Mouse (Mus musculus) frontal cortex, postnatal 25 days (tissue): Measurements from ENCODE around the gene Rgs9bp.

Source experiments
- DNase-seq, 2 experiments: peaks; one replicate each; pipeline ENCODE4 v3.0.0; 2022; ENCODE audit warnings: low spot score in 2 of 2

The Rgs9bp gene

GRCm38 (mm10) chr7:35585191-35586054, at the start of gene Rgs9bp:
Gene Rgs9bp, minus strand, starts transcription at chr7:35585582.
- no peak for DNase-seq

GRCm38 (mm10) chr7:35628496-35628895, 43.1 kb upstream of the Rgs9bp start:
- no peak for DNase-seq

DNA sequence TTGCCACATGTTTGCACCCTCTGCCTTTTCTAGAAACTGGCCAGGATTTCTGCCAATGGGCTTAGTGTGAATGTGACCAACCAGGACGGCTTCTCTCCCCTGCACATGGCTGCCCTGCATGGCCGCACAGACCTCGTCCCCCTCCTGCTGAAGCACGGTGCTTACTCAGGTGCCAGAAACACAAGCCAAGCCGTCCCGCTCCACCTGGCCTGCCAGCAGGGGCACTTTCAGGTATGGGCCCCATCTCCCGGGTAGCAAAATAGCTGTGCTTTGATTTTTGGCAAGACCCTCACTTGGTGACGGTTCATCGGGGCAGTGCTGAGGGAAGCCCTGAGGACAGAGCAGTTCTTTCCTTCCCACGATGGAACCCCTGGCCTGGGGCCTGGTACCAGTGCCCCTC, 42.0 kb upstream of the Rgs9bp start:
- DNase-seq, result no peak

- no peak for DNase-seq
Measured at GRCm38 (mm10) chr7:35626038-35626437, 40.7 kb upstream of the Rgs9bp start.

DNA sequence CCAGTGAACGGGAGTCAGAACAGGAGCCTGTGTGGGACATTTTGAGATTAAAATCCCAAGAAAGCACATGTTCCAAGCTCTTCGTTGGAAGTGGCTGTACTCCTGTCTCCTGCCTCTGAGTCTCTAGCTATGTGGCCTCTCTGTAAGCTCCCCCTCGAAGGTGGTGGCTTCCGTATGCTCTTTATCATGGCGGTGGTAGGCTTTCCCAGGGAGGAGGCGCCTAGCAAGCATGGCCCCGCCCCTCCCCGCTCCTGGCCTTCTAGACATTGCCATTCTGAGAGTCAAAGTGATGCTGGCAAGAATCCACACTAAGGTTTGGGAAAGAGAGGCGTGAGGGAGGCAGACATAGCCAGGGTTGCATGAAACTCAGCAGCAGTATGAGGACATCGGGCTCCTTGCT, 37.2 kb upstream of the Rgs9bp start:
- DNase-seq, result no peak

- DNase-seq, result no peak
Measured at GRCm38 (mm10) chr7:35617513-35617912, 32.1 kb upstream of the Rgs9bp start.

GRCm38 (mm10) chr7:35609245-35609644, 23.9 kb upstream of the Rgs9bp start:
- DNase-seq, result no peak

GRCm38 (mm10) chr7:35606816-35607215, 21.4 kb upstream of the Rgs9bp start:
- no peak for DNase-seq

DNA sequence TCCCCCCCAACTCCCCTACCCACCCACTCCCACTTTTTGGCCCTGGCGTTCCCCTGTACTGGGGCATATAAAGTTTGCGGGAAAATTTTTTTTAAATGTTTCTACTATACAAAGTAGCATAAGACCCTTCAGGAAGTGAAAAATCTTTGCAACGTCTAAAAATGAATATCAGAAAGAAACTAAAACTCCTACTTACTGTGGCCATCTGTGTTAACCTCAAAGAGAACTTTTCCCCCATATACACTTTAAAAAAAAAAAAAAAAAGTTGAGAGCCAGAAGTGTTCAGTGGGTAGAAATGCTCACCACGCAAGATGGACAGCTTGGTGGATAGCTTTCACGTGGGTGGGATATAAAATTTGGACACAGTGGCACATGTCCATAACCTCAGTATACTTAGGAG, 17.4 kb upstream of the Rgs9bp start:
- no peak for DNase-seq

GRCm38 (mm10) chr7:35601106-35601505, 15.7 kb upstream of the Rgs9bp start:
- DNase-seq, result no peak

DNA sequence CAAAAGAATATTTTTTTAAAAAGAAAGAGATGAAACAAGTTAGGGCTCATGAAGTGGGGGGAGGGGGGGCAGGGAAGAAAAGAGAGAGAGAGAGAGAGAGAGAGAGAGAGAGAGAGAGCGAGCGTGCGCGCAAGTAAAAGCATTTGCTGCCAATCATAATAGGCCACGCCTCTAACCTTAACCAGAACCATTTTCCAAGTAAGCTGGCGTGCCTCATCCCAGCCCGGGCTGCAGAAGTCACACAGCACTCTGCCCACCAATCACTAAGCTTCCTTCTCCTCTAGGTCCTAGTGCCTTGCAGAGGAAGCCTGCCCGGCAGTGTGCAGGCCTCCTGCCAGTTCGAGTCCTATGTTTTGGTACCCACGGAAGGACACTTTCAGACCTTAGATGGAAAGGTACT, 14.6 kb upstream of the Rgs9bp start:
- DNase-seq, result no peak

DNA sequence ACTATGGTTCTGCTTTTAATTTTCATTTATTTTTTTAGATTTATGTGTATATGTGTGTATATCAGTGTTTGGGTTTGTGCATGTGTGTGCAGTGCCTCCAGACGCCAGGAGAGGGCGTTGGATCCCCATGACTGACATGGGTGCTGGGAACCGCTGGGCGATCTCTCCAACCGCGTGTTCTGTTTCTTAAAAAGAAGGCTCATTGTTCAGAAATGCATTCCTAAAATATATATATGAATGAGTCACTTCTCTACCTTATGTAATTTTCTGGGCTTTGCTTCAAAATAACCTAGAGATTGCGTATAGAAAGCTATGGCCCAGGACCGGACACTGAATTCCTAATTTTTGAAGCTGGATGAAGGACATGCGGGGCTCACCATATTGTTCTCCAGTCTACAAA, 14.1 kb upstream of the Rgs9bp start:
- no peak for DNase-seq

- no peak for DNase-seq
Measured at GRCm38 (mm10) chr7:35594311-35594710, 8.9 kb upstream of the Rgs9bp start.

DNA sequence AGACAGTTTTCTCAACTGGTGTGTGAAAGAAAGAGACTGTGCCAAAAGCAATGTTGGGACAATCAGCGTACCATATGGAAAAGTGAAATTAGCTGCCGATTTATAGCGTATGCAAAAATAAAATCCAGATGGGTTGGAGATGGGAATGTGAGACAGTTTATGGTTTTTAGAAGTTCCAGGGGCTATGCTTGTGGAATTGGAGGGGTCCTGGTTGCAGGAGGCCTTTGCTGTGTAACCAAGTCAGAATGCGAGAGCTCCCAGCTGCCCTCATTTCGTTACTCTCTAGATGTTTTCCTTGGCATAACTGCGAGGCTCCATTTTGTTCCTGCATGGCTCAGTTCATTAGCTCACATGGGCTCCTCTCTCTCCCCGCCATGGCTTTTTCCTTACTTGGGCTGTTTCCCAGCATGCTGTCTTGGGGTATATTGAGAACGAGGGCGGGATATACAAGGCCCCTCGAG, 5.4 kb upstream of the Rgs9bp start:
- DNase-seq, result no peak

DNA sequence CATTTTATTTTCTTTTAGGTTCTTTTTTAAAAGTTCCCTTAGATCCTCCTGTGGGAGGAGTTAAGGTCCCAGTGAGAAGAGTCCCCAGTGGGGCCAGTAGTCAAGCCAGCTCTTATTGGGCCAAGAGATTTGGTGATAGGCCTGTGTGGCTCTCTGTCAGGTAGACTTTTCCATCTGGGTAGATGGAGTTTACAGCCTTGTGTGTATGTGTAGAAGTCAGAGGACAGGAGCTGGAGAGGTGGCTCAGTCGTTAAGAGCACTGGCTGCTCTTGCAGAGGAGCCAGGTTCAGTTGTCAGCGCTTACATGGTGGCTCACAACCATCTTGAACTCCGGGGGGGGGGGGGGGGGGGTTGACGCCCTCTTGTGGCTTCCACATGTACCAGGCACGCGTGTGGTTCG, 4.1 kb upstream of the Rgs9bp start:
- DNase-seq, result no peak

GRCm38 (mm10) chr7:35588680-35589428, 3.5 kb upstream of the Rgs9bp start:
- DNase-seq, result no peak

DNA sequence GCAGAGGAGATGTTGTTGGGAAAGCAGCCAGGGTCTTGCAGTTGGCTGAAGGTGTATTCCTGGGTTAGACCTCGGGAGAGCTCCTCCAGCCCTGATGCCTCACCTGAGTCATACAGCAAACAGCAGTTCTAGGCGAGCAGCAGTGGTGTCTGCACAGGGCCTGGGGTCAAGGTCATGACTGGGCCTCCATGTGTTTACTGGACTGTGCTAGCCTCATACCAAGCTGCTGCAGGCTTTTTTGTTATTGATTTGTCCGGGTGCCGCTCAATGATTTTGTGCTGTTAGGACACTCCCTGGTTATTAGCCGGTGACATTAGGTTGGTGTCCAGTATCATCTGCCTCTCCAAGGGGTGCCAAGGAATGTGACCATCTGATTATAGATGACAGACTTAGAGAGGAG, 2.3 kb upstream of the Rgs9bp start:
- DNase-seq, result no peak

DNA sequence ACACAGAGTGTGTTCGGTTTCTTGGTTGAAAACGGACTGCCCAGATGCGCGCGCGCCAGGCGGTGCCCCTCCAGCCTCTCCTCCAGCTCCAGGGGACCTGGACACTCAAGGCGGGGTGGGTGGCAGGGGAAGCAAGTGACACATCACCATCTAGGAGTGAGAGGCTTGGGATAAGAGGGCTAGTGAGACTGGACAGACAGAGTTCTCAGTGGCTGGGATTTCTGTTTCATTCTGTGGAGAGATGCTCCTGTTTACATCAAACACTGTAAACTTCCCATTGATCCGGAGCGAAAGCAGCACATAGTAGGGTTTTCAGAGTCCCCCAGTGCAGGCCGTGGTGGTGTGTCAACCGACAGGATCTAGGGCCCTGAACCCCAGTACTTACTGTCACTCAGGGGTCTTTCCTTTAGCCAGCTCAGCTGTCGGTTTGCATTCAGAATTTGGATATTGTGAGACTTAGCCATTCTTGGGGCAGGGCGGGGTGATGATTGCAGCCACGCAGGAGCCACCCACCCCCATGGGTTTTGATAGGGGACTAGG, 1.6 kb upstream of the Rgs9bp start:
- no peak for DNase-seq

GRCm38 (mm10) chr7:35586055-35586905, 898 bp upstream of the Rgs9bp start, which contains the start of gene Ankrd27:
Gene Ankrd27, plus strand, starts transcription at chr7:35586244.
- peak; percentile 92 to 96 for DNase-seq

DNA sequence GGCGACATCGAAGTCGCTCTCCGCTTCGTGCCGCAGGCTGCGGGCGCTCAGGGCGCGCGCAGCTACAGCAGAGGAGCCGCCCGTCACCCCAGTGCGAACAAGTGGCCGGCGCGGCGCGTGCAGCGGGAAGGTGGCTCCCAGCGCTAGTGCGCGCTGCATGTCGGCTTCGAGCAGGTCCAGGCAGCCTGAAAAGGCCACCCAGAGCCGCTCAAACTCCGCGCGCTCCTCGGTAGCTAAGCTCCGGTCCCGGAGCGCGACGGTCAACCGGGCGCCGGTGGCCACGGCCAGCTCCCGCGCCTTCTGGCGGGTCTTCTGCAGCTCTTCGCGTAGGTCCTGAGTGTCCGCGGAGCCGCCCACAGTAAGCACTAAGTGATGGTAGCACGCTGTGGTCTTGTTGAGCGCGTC, 594 bp downstream of the Rgs9bp start:
- DNase-seq, result no peak

- no peak for DNase-seq
Measured at GRCm38 (mm10) chr7:35584068-35584785, 1.2 kb downstream of the Rgs9bp start.
